ENCODE assay signal across 12 mouse cellular contexts in genomic region chr15:102242404-102243228, GRCm38 (mm10). TPM values are rescaled to one million over a fixed set of nuclear protein-coding genes. Genes with fewer than 3 reads are reported as not detected.
DNase-seq lines count a peak whose midpoint lies in the region; ATAC-seq and TF ChIP-seq lines count a peak whose summit lies in the region.
"Had no signal": no experiment of that assay in that cellular context is flagged by ENCODE, and none has a peak within 500 bp of the region (broad histone marks: within the 10 kb centered on the region; RNA-seq: fewer than 3 reads in every experiment).

No protein-coding gene starts in this region.

- TF ChIP-seq EP300 in heart, postnatal 0 days (IDR thresholded peaks at IDR 0.05; ENCODE audit: low read depth), result no peak

- peak overlapping the region; percentile 78 for H3K4me2 ChIP-seq in heart, postnatal 0 days (ENCODE audit: low read depth, low read length)
- peak overlapping the region; percentile 97 for H3K4me2 ChIP-seq in limb, embryonic 12.5 days
- H3K4me2 ChIP-seq in midbrain, embryonic 16.5 days (ENCODE audit: low read length), result no peak overlapping the region
- no peak overlapping the region for H3K4me2 ChIP-seq in midbrain, embryonic 15.5 days

- ATAC-seq in heart, postnatal 0 days (ENCODE audit: insufficient read depth, low read depth), result no peak
- ATAC-seq in limb, embryonic 12.5 days (ENCODE audit: insufficient number of reproducible peaks, insufficient read depth, low FRiP score, low TSS enrichment, low read depth), result no peak
- ATAC-seq in midbrain, embryonic 16.5 days, result no peak
- ATAC-seq in midbrain, embryonic 15.5 days (replicated peaks), result no peak

- no peak for TF ChIP-seq POLR2A in spleen, adult 2 months (IDR thresholded peaks at IDR 0.05; ENCODE audit: low read depth, low read length)

- H3K36me3 ChIP-seq in heart, postnatal 0 days (replicated peaks; ENCODE audit: control insufficient read depth, insufficient read depth, low read length), result no peaks in the 10 kb centered on the region
- no peaks in the 10 kb centered on the region for H3K36me3 ChIP-seq in spleen, adult 2 months (ENCODE audit: control insufficient read depth, insufficient read depth, low read length)
- peaks cover 44% of the 10 kb centered on the region for H3K36me3 ChIP-seq in limb, embryonic 12.5 days
- no peaks in the 10 kb centered on the region for H3K36me3 ChIP-seq in midbrain, embryonic 16.5 days (ENCODE audit: control insufficient read depth, insufficient read depth, low read length)
- no peaks in the 10 kb centered on the region for H3K36me3 ChIP-seq in midbrain, embryonic 15.5 days (replicated peaks)
- H3K36me3 ChIP-seq: G1E had no signal

- peak overlapping the region; percentile 60; the same call in 1 of the 2 replicates for H3K27ac ChIP-seq in heart, postnatal 0 days (ENCODE audit: low read depth)
- H3K27ac ChIP-seq in spleen, adult 2 months (ENCODE audit: insufficient read depth, low read length), result peak overlapping the region; percentile 86
- H3K27ac ChIP-seq in limb, embryonic 12.5 days, result peak overlapping the region; percentile 100
- H3K27ac ChIP-seq in midbrain, embryonic 16.5 days (ENCODE audit: low read length), result no peak overlapping the region
- no peak overlapping the region for H3K27ac ChIP-seq in midbrain, embryonic 15.5 days

- H3K9ac ChIP-seq in heart, postnatal 0 days (replicated peaks; ENCODE audit: low read depth, low read length), result no peak overlapping the region
- H3K9ac ChIP-seq in limb, embryonic 12.5 days (replicated peaks), result no peak overlapping the region; the same call in 1 of the 2 replicates
- no peak overlapping the region for H3K9ac ChIP-seq in midbrain, embryonic 16.5 days (ENCODE audit: low read depth, low read length)
- H3K9ac ChIP-seq in midbrain, embryonic 15.5 days, result no peak overlapping the region

- WGBS in heart, postnatal 0 days, result 50% methylated on average over 12 of the region's 12 CpGs
- WGBS in spleen, adult 2 months, result 82% methylated on average over 12 of the region's 12 CpGs
- 25% methylated on average over 12 of the region's 12 CpGs for WGBS in limb, embryonic 12.5 days
- WGBS in midbrain, embryonic 16.5 days, result 28% methylated on average over 12 of the region's 12 CpGs
- WGBS in midbrain, embryonic 15.5 days, result 31% methylated on average over 12 of the region's 12 CpGs

- no peak overlapping the region for H3K4me3 ChIP-seq in heart, postnatal 0 days (ENCODE audit: low read depth, low read length)
- H3K4me3 ChIP-seq in spleen, adult 2 months (ENCODE audit: extremely low read depth, insufficient read depth, insufficient read length), result no peak overlapping the region
- H3K4me3 ChIP-seq in limb, embryonic 12.5 days (replicated peaks), result peak overlapping the region; percentile 67
- no peak overlapping the region for H3K4me3 ChIP-seq in midbrain, embryonic 16.5 days (ENCODE audit: low read depth, low read length)
- no peak overlapping the region for H3K4me3 ChIP-seq in midbrain, embryonic 15.5 days

- H3K9me3 ChIP-seq in heart, postnatal 0 days (replicated peaks; ENCODE audit: control insufficient read depth, low read length), result no peaks in the 10 kb centered on the region
- H3K9me3 ChIP-seq in limb, embryonic 12.5 days, result no peaks in the 10 kb centered on the region
- no peaks in the 10 kb centered on the region for H3K9me3 ChIP-seq in midbrain, embryonic 16.5 days (replicated peaks; ENCODE audit: control insufficient read depth, low read length, poor library complexity, severe bottlenecking)
- H3K9me3 ChIP-seq in midbrain, embryonic 15.5 days, result no peaks in the 10 kb centered on the region
- H3K9me3 ChIP-seq: G1E had no signal

- no peak for DNase-seq in heart, postnatal 0 days (ENCODE audit: low spot score)
- DNase-seq in heart, adult 8-10 months (ENCODE audit: low spot score), result no peak
- DNase-seq in spleen, adult 2 months (ENCODE audit: low read depth in 1 of 2, low spot score in 2 of 2), result no peak
- DNase-seq in spleen, adult 12 weeks (ENCODE audit: low spot score), result no peak
- DNase-seq in ovary, adult 18-20 months (ENCODE audit: low spot score), result no peak

- H3K4me1 ChIP-seq in heart, postnatal 0 days (ENCODE audit: control insufficient read depth, insufficient read depth), result 0 out of 2 replicates have a peak, but pooled peaks cover 2% of the 10 kb centered on the region
- peaks cover 9% of the 10 kb centered on the region; the same call in 1 of the 2 replicates for H3K4me1 ChIP-seq in spleen, adult 2 months (ENCODE audit: control insufficient read depth, insufficient read depth, insufficient read length)
- H3K4me1 ChIP-seq in limb, embryonic 12.5 days (replicated peaks), result peaks cover 48% of the 10 kb centered on the region
- H3K4me1 ChIP-seq in midbrain, embryonic 16.5 days (ENCODE audit: control insufficient read depth, insufficient read depth, low read length), result peaks cover 14% of the 10 kb centered on the region
- peaks cover 32% of the 10 kb centered on the region for H3K4me1 ChIP-seq in midbrain, embryonic 15.5 days

- H3K27me3 ChIP-seq in heart, postnatal 0 days (ENCODE audit: control insufficient read depth, insufficient read depth, low read length), result no peaks in the 10 kb centered on the region
- H3K27me3 ChIP-seq in spleen, adult 2 months (ENCODE audit: control insufficient read depth, insufficient read depth, low read length), result peaks cover 3% of the 10 kb centered on the region
- no peaks in the 10 kb centered on the region for H3K27me3 ChIP-seq in limb, embryonic 12.5 days
- peaks cover 41% of the 10 kb centered on the region for H3K27me3 ChIP-seq in midbrain, embryonic 16.5 days (ENCODE audit: control insufficient read depth, insufficient read depth, low read depth, low read length)
- peaks cover 40% of the 10 kb centered on the region for H3K27me3 ChIP-seq in midbrain, embryonic 15.5 days (replicated peaks)

- no peak for TF ChIP-seq CTCF in heart, postnatal 0 days (IDR thresholded peaks at IDR 0.05; ENCODE audit: low read depth)
- TF ChIP-seq CTCF in spleen, adult 2 months (IDR thresholded peaks at IDR 0.05; ENCODE audit: extremely low read depth, insufficient read depth, insufficient read length, insufficient replicate concordance), result no peak

RNA-seq across cellular contexts. Expression of gene Itgb7, which starts 10.9 kb away (rescaled TPM):
- 0.23 and 1.1 TPM in 2 replicates for total RNA-seq in heart, postnatal 0 days (2014; rRNA removed; ENCODE audit: low replicate concordance)
- 0.79 and 0.92 TPM in 2 replicates for polyA plus RNA-seq in heart, postnatal 0 days (2015; fragmentation: Nextera tagmentation; extraction: Ambion mirVana)
- 1 to 10 TPM in 2 of 4 experiments, under 1 TPM in 2; 0.82 to 3.2 (median 1.5) TPM for total RNA-seq in heart, adult 8-10 months (2022)
- polyA plus RNA-seq in spleen, adult 2 months (2012; rRNA removed), result 127 and 143 TPM in 2 replicates
- 2.9 and 3.3 TPM in 2 replicates for polyA plus RNA-seq in limb, embryonic 12.5 days (2016; fragmentation: Nextera tagmentation; extraction: Ambion mirVana)
- polyA plus RNA-seq in midbrain, embryonic 16.5 days (2015; fragmentation: Nextera tagmentation; extraction: Ambion mirVana), result 0.43 and 0.80 TPM in 2 replicates
- polyA plus RNA-seq in midbrain, embryonic 15.5 days (2015; fragmentation: Nextera tagmentation; extraction: Ambion mirVana), result 0.98 and 1.1 TPM in 2 replicates

RNA-seq across cellular contexts. Expression of gene Rarg, which starts 14.7 kb away (rescaled TPM):
- total RNA-seq in heart, postnatal 0 days (2014; rRNA removed; ENCODE audit: low replicate concordance), result 8.9 and 9.7 TPM in 2 replicates
- 5.4 and 6.0 TPM in 2 replicates for polyA plus RNA-seq in heart, postnatal 0 days (2015; fragmentation: Nextera tagmentation; extraction: Ambion mirVana)
- 10 to 100 TPM; 15.3 to 20.6 (median 17.3) TPM for total RNA-seq in heart, adult 8-10 months (2022)
- 21.1 and 27.5 TPM in 2 replicates for polyA plus RNA-seq in spleen, adult 2 months (2012; rRNA removed)
- polyA plus RNA-seq in limb, embryonic 12.5 days (2016; fragmentation: Nextera tagmentation; extraction: Ambion mirVana), result 137 TPM in 2 replicates
- 4.1 and 6.0 TPM in 2 replicates for polyA plus RNA-seq in midbrain, embryonic 16.5 days (2015; fragmentation: Nextera tagmentation; extraction: Ambion mirVana)
- 4.1 and 6.4 TPM in 2 replicates for polyA plus RNA-seq in midbrain, embryonic 15.5 days (2015; fragmentation: Nextera tagmentation; extraction: Ambion mirVana)

RNA-seq across cellular contexts. Expression of gene Gm9918, which starts 27.7 kb away (rescaled TPM):
- not detected in 2 replicates for total RNA-seq in heart, postnatal 0 days (2014; rRNA removed; ENCODE audit: low replicate concordance)
- not detected in 2 replicates for polyA plus RNA-seq in heart, postnatal 0 days (2015; fragmentation: Nextera tagmentation; extraction: Ambion mirVana)
- total RNA-seq in heart, adult 8-10 months (2022), result not detected
- polyA plus RNA-seq in spleen, adult 2 months (2012; rRNA removed), result 0.05 TPM in 1 of 2 replicates, not detected in the other
- polyA plus RNA-seq in limb, embryonic 12.5 days (2016; fragmentation: Nextera tagmentation; extraction: Ambion mirVana), result 1.3 and 1.4 TPM in 2 replicates
- polyA plus RNA-seq in midbrain, embryonic 16.5 days (2015; fragmentation: Nextera tagmentation; extraction: Ambion mirVana), result not detected in 2 replicates
- 0.10 TPM in 1 of 2 replicates, not detected in the other for polyA plus RNA-seq in midbrain, embryonic 15.5 days (2015; fragmentation: Nextera tagmentation; extraction: Ambion mirVana)
- total RNA-seq: gastrocnemius, postnatal 25 days; megakaryocyte progenitor cell, adult 5-6 weeks had no signal
- polyA plus RNA-seq: G1E; large intestine, adult 2 months had no signal

RNA-seq across cellular contexts. Expression of gene Mfsd5, which starts 36.6 kb away (rescaled TPM):
- 35.6 and 53.5 TPM in 2 replicates for total RNA-seq in heart, postnatal 0 days (2014; rRNA removed; ENCODE audit: low replicate concordance)
- polyA plus RNA-seq in heart, postnatal 0 days (2015; fragmentation: Nextera tagmentation; extraction: Ambion mirVana), result 31.4 and 34.1 TPM in 2 replicates
- total RNA-seq in heart, adult 8-10 months (2022), result 10 to 100 TPM; 17.4 to 20.8 (median 18.7) TPM
- 57.8 and 79.8 TPM in 2 replicates for polyA plus RNA-seq in spleen, adult 2 months (2012; rRNA removed)
- polyA plus RNA-seq in limb, embryonic 12.5 days (2016; fragmentation: Nextera tagmentation; extraction: Ambion mirVana), result 56.1 and 58.8 TPM in 2 replicates
- polyA plus RNA-seq in midbrain, embryonic 16.5 days (2015; fragmentation: Nextera tagmentation; extraction: Ambion mirVana), result 58.7 and 59.8 TPM in 2 replicates
- polyA plus RNA-seq in midbrain, embryonic 15.5 days (2015; fragmentation: Nextera tagmentation; extraction: Ambion mirVana), result 58.5 and 64.0 TPM in 2 replicates

RNA-seq across cellular contexts. Expression of gene Csad, which starts 38.1 kb away (rescaled TPM):
- 43.9 and 64.7 TPM in 2 replicates for total RNA-seq in heart, postnatal 0 days (2014; rRNA removed; ENCODE audit: low replicate concordance)
- polyA plus RNA-seq in heart, postnatal 0 days (2015; fragmentation: Nextera tagmentation; extraction: Ambion mirVana), result 27.7 and 33.1 TPM in 2 replicates
- 10 to 100 TPM; 14.2 to 18.9 (median 16.2) TPM for total RNA-seq in heart, adult 8-10 months (2022)
- 33.2 and 40.9 TPM in 2 replicates for polyA plus RNA-seq in spleen, adult 2 months (2012; rRNA removed)
- polyA plus RNA-seq in limb, embryonic 12.5 days (2016; fragmentation: Nextera tagmentation; extraction: Ambion mirVana), result 70.6 and 72.9 TPM in 2 replicates
- 33.1 and 33.2 TPM in 2 replicates for polyA plus RNA-seq in midbrain, embryonic 16.5 days (2015; fragmentation: Nextera tagmentation; extraction: Ambion mirVana)
- polyA plus RNA-seq in midbrain, embryonic 15.5 days (2015; fragmentation: Nextera tagmentation; extraction: Ambion mirVana), result 38.0 and 39.4 TPM in 2 replicates

Comparison
In these comparisons a context has a peak if more than half of its experiments do, and no peak if none do; other contexts are left out.
1. H3K27ac ChIP-seq: peak in heart, postnatal 0 days (single experiment), spleen, adult 2 months (single experiment) and limb, embryonic 12.5 days (single experiment); none in midbrain, embryonic 16.5 days (single experiment) and midbrain, embryonic 15.5 days (single experiment).
2. H3K4me2 ChIP-seq: peak in heart, postnatal 0 days (single experiment) and limb, embryonic 12.5 days (single experiment); none in midbrain, embryonic 16.5 days (single experiment) and midbrain, embryonic 15.5 days (single experiment).
3. RNA of gene Itgb7, which starts 10.9 kb away (polyA plus RNA-seq): 127 to 143 TPM in spleen, adult 2 months; 2.9 to 3.3 TPM in limb, embryonic 12.5 days, 0.98 to 1.1 TPM in midbrain, embryonic 15.5 days, 0.79 to 0.92 TPM in heart, postnatal 0 days and 0.43 to 0.80 TPM in midbrain, embryonic 16.5 days; every median in the first group is over 10 times any median in the second.